Mouse (Mus musculus) right cerebral cortex, postnatal 14 days (tissue): ENCODE data around the gene Svs5.

Source experiments
- DNase-seq: peaks from one replicate; pipeline ENCODE4 v3.0.0; 2022

Svs5 gene

GRCm38 (mm10) chr2:164381726-164382125, 49.2 kb downstream of the Svs5 start:
- DNase-seq = no peak

GRCm38 (mm10) chr2:164382971-164383370, 50.4 kb downstream of the Svs5 start:
- DNase-seq = no peak
